Mouse (Mus musculus) cortical plate, adult 2 months (tissue): ENCODE results near the gene Plekho1. TPM values are rescaled to one million over a fixed set of nuclear protein-coding genes. Genes with fewer than 3 reads are reported as not detected.

Source experiments
- H3K27ac ChIP-seq: fragments of 200-500 bp; 2 replicates; pipeline ENCODE4 v1.5.1; 2012; ENCODE audit warnings: low read length, control low read depth, inconsistent platforms; ENCODE audit not compliant: insufficient read depth
- H3K4me1 ChIP-seq: fragments of 200-500 bp; 2 replicates; pipeline ENCODE4 v1.6.1; 2011; ENCODE audit warnings: low read length; ENCODE audit not compliant: control insufficient read depth, insufficient read depth
- H3K4me3 ChIP-seq: fragments of 200-500 bp; 2 replicates; pipeline ENCODE4 v1.5.1; 2011; ENCODE audit warnings: mild to moderate bottlenecking, low read length, control low read depth; ENCODE audit not compliant: insufficient read depth
- CTCF ChIP-seq: fragments of 200-500 bp; IDR thresholded peaks from 2 replicates; pipeline ENCODE4 v1.5.1; 2011; ENCODE audit warnings: mild to moderate bottlenecking, control low read depth, low read length; ENCODE audit not compliant: insufficient read depth; ENCODE audit errors: extremely low read depth
- POLR2A ChIP-seq: fragments of 200-500 bp; IDR thresholded peaks from 2 replicates; pipeline ENCODE4 v1.6.1; 2011; ENCODE audit warnings: mild to moderate bottlenecking, low read length, control low read depth; ENCODE audit not compliant: insufficient read depth; ENCODE audit errors: extremely low read depth
- polyA plus RNA-seq: library from polyadenylated mRNA; depleted of rRNA; stranded (reverse); fragments of >200 nt; gene quantifications from 2 replicates; pipeline ENCODE4 v1.2.3, GENCODE M21; 2012

The Plekho1 gene
- polyA plus RNA-seq, 1 experiment: 133 TPM

GRCm38 (mm10) chr3:95994381-95994846 lies 1.4 kb downstream of the Plekho1 start:
- H3K4me3 ChIP-seq: peak overlapping the region; percentile 77
- H3K27ac ChIP-seq: peak overlapping the region; percentile 82
- no peak for TF ChIP-seq CTCF
- TF ChIP-seq POLR2A: peak; percentile 41; the same call in 1 of the 2 replicates
- peaks cover 8% of the 10 kb centered on the region; the same call in 1 of the 2 replicates for H3K4me1 ChIP-seq

GRCm38 (mm10) chr3:95993881-95994280 lies 1.9 kb downstream of the Plekho1 start:
- no peak for TF ChIP-seq CTCF
- no peak for TF ChIP-seq POLR2A
- Histone ChIP-seq H3K4me1 (peaks cover 8% of the 10 kb centered on the region; the same call in 1 of the 2 replicates), H3K4me3 (peak overlapping the region; percentile 77), H3K27ac (peak overlapping the region; percentile 82)

- Histone ChIP-seq H3K4me3 (peak overlapping the region; percentile 77), H3K27ac (peak overlapping the region; percentile 82), H3K4me1 (peaks cover 8% of the 10 kb centered on the region; the same call in 1 of the 2 replicates)
- TF ChIP-seq CTCF: no peak
- 0 out of 2 replicates have a peak, but pooled peaks have one; percentile 16 for TF ChIP-seq POLR2A
These were observed 2.7 kb downstream of the Plekho1 start for GRCm38 (mm10) chr3:95992990-95993603.

GRCm38 (mm10) chr3:95990413-95990941 lies 5.3 kb downstream of the Plekho1 start:
- no peak overlapping the region for H3K4me3 ChIP-seq
- TF ChIP-seq POLR2A: no peak
- no peak for TF ChIP-seq CTCF
- H3K4me1 ChIP-seq: peaks cover 4% of the 10 kb centered on the region; the same call in 1 of the 2 replicates
- H3K27ac ChIP-seq: peak overlapping the region; percentile 65

GRCm38 (mm10) chr3:95988969-95989368 lies 6.8 kb downstream of the Plekho1 start:
- Histone ChIP-seq H3K4me1 (peaks cover 7% of the 10 kb centered on the region; the same call in 1 of the 2 replicates), H3K4me3 (no peak overlapping the region), H3K27ac (no peak overlapping the region)
- TF ChIP-seq POLR2A (no peak), CTCF (no peak)

- H3K27ac ChIP-seq: no peak overlapping the region
- H3K4me1 ChIP-seq: peaks cover 3% of the 10 kb centered on the region; the same call in 1 of the 2 replicates
- TF ChIP-seq CTCF (no peak), POLR2A (no peak)
- no peak overlapping the region for H3K4me3 ChIP-seq
These were observed 7.7 kb downstream of the Plekho1 start for GRCm38 (mm10) chr3:95988138-95988537.

GRCm38 (mm10) chr3:95987386-95988110 lies 8.3 kb downstream of the Plekho1 start:
- H3K4me3 ChIP-seq: no peak overlapping the region
- peaks cover 3% of the 10 kb centered on the region; the same call in 1 of the 2 replicates for H3K4me1 ChIP-seq
- peak overlapping the region; percentile 32 for H3K27ac ChIP-seq
- TF ChIP-seq POLR2A (no peak), CTCF (no peak)

- H3K27ac ChIP-seq: peak overlapping the region; percentile 32
These were observed 8.8 kb downstream of the Plekho1 start for GRCm38 (mm10) chr3:95986984-95987383.

GRCm38 (mm10) chr3:95986001-95986622 lies 9.7 kb downstream of the Plekho1 start:
- TF ChIP-seq POLR2A (no peak), CTCF (no peak)
- H3K27ac ChIP-seq: peak overlapping the region; percentile 73
- H3K4me1 ChIP-seq: peaks cover 3% of the 10 kb centered on the region; the same call in 1 of the 2 replicates
- H3K4me3 ChIP-seq: no peak overlapping the region

More at GRCm38 (mm10) chr3:95986984-95987383, 8.8 kb downstream of the Plekho1 start:
- Histone ChIP-seq H3K4me1 (peaks cover 3% of the 10 kb centered on the region; the same call in 1 of the 2 replicates), H3K4me3 (no peak overlapping the region)
- TF ChIP-seq POLR2A (no peak), CTCF (no peak)
